Mouse (Mus musculus): ENCODE measurements at regions not wholly inside any gene's neighbourhood (a gene's known extent, or its start where the extent isn't known, plus 50 kb on each side); places are given as distances from the start of the nearest gene placed in this dataset.

GRCm38 (mm10) chr7:136285606-136286005 is 569.4 kb upstream of the Mki67 start:
- Histone ChIP-seq H3K9ac (ENCODE audit: low read depth, low read length) (no peak overlapping the region), H3K79me2 (replicated peaks; ENCODE audit: control insufficient read depth, insufficient read depth, low read length) (no peaks in the 10 kb centered on the region), H3K4me3 (no peak overlapping the region), H3K27ac (no peak overlapping the region), H3K4me1 (ENCODE audit: control insufficient read depth, insufficient read depth, low read length) (no peaks in the 10 kb centered on the region), H3K36me3 (ENCODE audit: control insufficient read depth, insufficient read depth, low read length) (no peaks in the 10 kb centered on the region), H3K27me3 (ENCODE audit: control insufficient read depth, insufficient read depth, low read length) (no peaks in the 10 kb centered on the region)
- TF ChIP-seq CTCF (IDR thresholded peaks at IDR 0.05) (peak; percentile 33), EP300 (IDR thresholded peaks at IDR 0.05; ENCODE audit: insufficient read depth, low read depth, low read length) (no peak), POLR2A (IDR thresholded peaks at IDR 0.05; ENCODE audit: insufficient read depth, low read depth, low read length) (no peak)
- intact Hi-C loops (cut with DNase I): no loop called here
- no peak for DNase-seq
- 100% methylated on average over 1 of the region's 1 CpGs for WGBS

DNA sequence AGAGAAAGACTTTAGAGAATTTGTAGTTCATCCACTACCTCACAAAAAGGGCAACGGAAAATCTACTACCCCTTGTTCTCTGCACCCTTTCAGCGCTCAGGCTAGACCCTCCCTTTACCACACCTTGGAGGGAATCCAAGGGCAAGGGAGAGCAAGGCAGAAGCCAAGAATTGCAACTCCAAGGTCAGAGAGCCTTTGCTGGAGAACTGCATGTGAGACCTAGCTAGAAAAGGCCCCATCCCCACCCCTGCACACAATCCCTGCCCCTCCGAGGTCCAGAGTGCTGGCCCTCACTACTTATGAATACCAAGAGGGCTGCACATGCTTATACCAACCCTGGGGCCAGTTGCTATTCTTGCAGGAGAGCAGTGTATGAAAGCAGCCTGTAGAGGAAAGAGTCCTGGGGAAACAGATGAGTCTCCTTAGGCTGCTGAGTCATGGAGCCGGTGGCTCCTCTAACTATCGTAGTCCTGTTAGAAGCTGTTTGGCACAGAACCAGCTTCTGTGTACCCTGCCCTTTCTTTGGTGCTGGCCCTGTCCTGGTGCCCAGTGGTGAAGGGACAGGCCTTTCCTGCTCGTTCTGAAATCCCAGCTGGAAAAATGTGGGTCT is 577.5 kb upstream of the Mki67 start:
- no peaks in the 10 kb centered on the region for H3K4me1 ChIP-seq (ENCODE audit: control insufficient read depth, insufficient read depth, low read length)
- intact Hi-C loops (cut with DNase I): loop anchor here (5.0 to 10.0 kb wide), 2 partner anchors 456 to 1021 kb away; partner anchors contain the start of gene Ebf3

DNA sequence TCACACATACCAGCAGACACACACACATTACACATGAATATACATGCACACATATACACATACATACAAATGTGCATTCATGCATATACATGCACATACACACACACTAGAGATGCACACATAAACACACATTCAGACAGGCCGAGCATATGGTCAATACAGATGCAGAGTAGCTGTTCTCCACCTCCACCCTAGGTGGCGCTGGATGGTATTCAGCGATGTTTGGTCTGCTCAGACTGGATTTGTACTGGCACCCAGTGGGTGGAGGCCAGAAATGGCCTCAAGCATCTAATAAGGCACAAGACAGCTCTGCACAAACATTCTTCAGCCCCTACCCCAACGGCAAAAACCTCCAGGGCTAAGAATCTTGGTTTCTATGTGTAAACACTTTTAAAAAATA is 578.3 kb upstream of the Mki67 start:
- WGBS: 44% methylated on average over 4 of the region's 4 CpGs
- DNase-seq: no peak

More for the DNA sequence above, 577.5 kb upstream of the Mki67 start:
- TF ChIP-seq POLR2A (IDR thresholded peaks at IDR 0.05; ENCODE audit: insufficient read depth, low read depth, low read length) (no peak), EP300 (IDR thresholded peaks at IDR 0.05; ENCODE audit: insufficient read depth, low read depth, low read length) (no peak), CTCF (IDR thresholded peaks at IDR 0.05) (no peak)
- no peak for DNase-seq
- Histone ChIP-seq H3K9ac (ENCODE audit: low read depth, low read length) (no peak overlapping the region), H3K27me3 (ENCODE audit: control insufficient read depth, insufficient read depth, low read length) (no peaks in the 10 kb centered on the region), H3K79me2 (replicated peaks; ENCODE audit: control insufficient read depth, insufficient read depth, low read length) (no peaks in the 10 kb centered on the region), H3K36me3 (ENCODE audit: control insufficient read depth, insufficient read depth, low read length) (no peaks in the 10 kb centered on the region), H3K4me3 (no peak overlapping the region), H3K27ac (no peak overlapping the region)
- WGBS: 36% methylated on average over 6 of the region's 6 CpGs

GRCm38 (mm10) chr7:136297901-136298513 is 581.8 kb upstream of the Mki67 start:
- TF ChIP-seq EP300 (IDR thresholded peaks at IDR 0.05; ENCODE audit: insufficient read depth, low read depth, low read length) (no peak), CTCF (IDR thresholded peaks at IDR 0.05) (peak; percentile 55), POLR2A (IDR thresholded peaks at IDR 0.05; ENCODE audit: insufficient read depth, low read depth, low read length) (no peak)
- H3K4me1 ChIP-seq (ENCODE audit: control insufficient read depth, insufficient read depth, low read length): no peaks in the 10 kb centered on the region
- H3K4me3 ChIP-seq: no peak overlapping the region
- no peaks in the 10 kb centered on the region for H3K27me3 ChIP-seq (ENCODE audit: control insufficient read depth, insufficient read depth, low read length)
- 72% methylated on average over 2 of the region's 2 CpGs for WGBS
- intact Hi-C loops (cut with DNase I): loop anchor here (5.0 to 10.0 kb wide), 2 partner anchors 146 to 1017 kb away; partner anchors contain the start of gene Ebf3
- H3K79me2 ChIP-seq (replicated peaks; ENCODE audit: control insufficient read depth, insufficient read depth, low read length): no peaks in the 10 kb centered on the region
- H3K9ac ChIP-seq (ENCODE audit: low read depth, low read length): no peak overlapping the region
- DNase-seq: no peak
- H3K36me3 ChIP-seq (ENCODE audit: control insufficient read depth, insufficient read depth, low read length): no peaks in the 10 kb centered on the region
- H3K27ac ChIP-seq: no peak overlapping the region

More for the DNA sequence above, 578.3 kb upstream of the Mki67 start:
- TF ChIP-seq CTCF (IDR thresholded peaks at IDR 0.05): peak; percentile 64
- no peak for TF ChIP-seq POLR2A (IDR thresholded peaks at IDR 0.05; ENCODE audit: insufficient read depth, low read depth, low read length)
- Histone ChIP-seq H3K79me2 (replicated peaks; ENCODE audit: control insufficient read depth, insufficient read depth, low read length) (no peaks in the 10 kb centered on the region), H3K9ac (ENCODE audit: low read depth, low read length) (no peak overlapping the region), H3K36me3 (ENCODE audit: control insufficient read depth, insufficient read depth, low read length) (no peaks in the 10 kb centered on the region), H3K27me3 (ENCODE audit: control insufficient read depth, insufficient read depth, low read length) (no peaks in the 10 kb centered on the region), H3K27ac (no peak overlapping the region), H3K4me3 (no peak overlapping the region), H3K4me1 (ENCODE audit: control insufficient read depth, insufficient read depth, low read length) (no peaks in the 10 kb centered on the region)
- intact Hi-C loops (cut with DNase I): loop anchor here (5.0 to 10.0 kb wide), 2 partner anchors 457 to 1020 kb away; partner anchors contain the start of gene Ebf3

- Histone ChIP-seq H3K27me3 (ENCODE audit: control insufficient read depth, insufficient read depth, low read length) (no peaks in the 10 kb centered on the region), H3K79me2 (replicated peaks; ENCODE audit: control insufficient read depth, insufficient read depth, low read length) (no peaks in the 10 kb centered on the region), H3K36me3 (ENCODE audit: control insufficient read depth, insufficient read depth, low read length) (no peaks in the 10 kb centered on the region), H3K4me3 (no peak overlapping the region), H3K27ac (no peak overlapping the region), H3K4me1 (ENCODE audit: control insufficient read depth, insufficient read depth, low read length) (no peaks in the 10 kb centered on the region), H3K9ac (ENCODE audit: low read depth, low read length) (no peak overlapping the region)
- TF ChIP-seq EP300 (IDR thresholded peaks at IDR 0.05; ENCODE audit: insufficient read depth, low read depth, low read length): no peak
- no peak for TF ChIP-seq POLR2A (IDR thresholded peaks at IDR 0.05; ENCODE audit: insufficient read depth, low read depth, low read length)
- TF ChIP-seq CTCF (IDR thresholded peaks at IDR 0.05): peak; percentile 19; the same call in 1 of the 2 replicates
- intact Hi-C loops (cut with DNase I): no loop called here
- 64% methylated on average over 4 of the region's 4 CpGs for WGBS
- DNase-seq: no peak
Measured at GRCm38 (mm10) chr7:136306137-136306536, 588.3 kb upstream of the Mgmt start.

DNA sequence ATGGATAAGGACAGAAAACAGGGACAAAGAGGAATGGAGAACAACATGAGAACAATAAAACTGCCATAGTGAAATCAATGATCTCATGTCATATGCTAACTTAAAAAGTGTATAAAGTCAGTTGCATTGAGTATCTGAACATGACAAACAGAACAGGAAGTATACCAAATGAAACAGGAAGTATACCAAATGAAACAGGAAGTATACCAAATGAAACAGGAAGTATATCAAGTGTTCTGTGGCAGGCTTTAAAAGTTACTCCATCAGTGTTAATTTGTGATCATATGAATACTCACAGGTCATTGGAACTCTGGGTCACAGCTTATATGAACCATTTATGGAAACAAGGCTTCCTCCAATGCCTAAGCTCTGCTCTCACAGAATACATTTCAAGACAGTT is 585.6 kb upstream of the Mgmt start:
- Histone ChIP-seq H3K4me3 (no peak overlapping the region), H3K27ac (no peak overlapping the region), H3K36me3 (ENCODE audit: control insufficient read depth, insufficient read depth, low read length) (no peaks in the 10 kb centered on the region), H3K79me2 (replicated peaks; ENCODE audit: control insufficient read depth, insufficient read depth, low read length) (no peaks in the 10 kb centered on the region), H3K4me1 (ENCODE audit: control insufficient read depth, insufficient read depth, low read length) (no peaks in the 10 kb centered on the region), H3K27me3 (ENCODE audit: control insufficient read depth, insufficient read depth, low read length) (no peaks in the 10 kb centered on the region), H3K9ac (ENCODE audit: low read depth, low read length) (no peak overlapping the region)
- no peak for DNase-seq
- intact Hi-C loops (cut with DNase I): no loop called here
- TF ChIP-seq EP300 (IDR thresholded peaks at IDR 0.05; ENCODE audit: insufficient read depth, low read depth, low read length): no peak
- no peak for TF ChIP-seq POLR2A (IDR thresholded peaks at IDR 0.05; ENCODE audit: insufficient read depth, low read depth, low read length)
- no peak for TF ChIP-seq CTCF (IDR thresholded peaks at IDR 0.05)
